Mouse (Mus musculus) cerebellum, adult 11-12 months (tissue): ENCODE measurements around the gene Adgrl2.

Experiments
- DNase-seq: peaks from one replicate; pipeline ENCODE4 v3.0.0; 2022

Gene Adgrl2

GRCm38 (mm10) chr3:148818414-148819105 lies 171.8 kb downstream of the Adgrl2 start:
- no peak for DNase-seq

GRCm38 (mm10) chr3:148817491-148817890 lies 172.9 kb downstream of the Adgrl2 start:
- DNase-seq = no peak

DNA sequence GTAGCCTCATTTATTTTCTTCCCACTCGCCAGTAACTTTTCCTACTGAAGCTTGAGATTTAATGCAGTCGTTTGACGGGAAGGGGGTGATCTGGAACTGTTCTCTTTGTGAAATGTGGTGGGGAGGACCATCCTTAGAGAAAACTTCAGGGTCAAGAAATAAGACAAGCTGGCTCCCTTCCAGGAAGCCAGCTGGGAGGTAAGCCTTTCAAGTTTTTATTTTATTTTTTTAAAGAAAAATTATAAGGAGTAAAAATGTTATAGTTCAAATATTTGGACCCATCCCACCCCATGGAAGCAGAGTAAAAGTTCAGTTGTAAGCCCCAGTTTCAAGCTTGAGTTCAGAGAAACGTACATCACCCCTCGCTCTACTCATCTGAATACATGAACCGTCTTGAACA lies 177.2 kb downstream of the Adgrl2 start:
- DNase-seq = no peak

- DNase-seq = no peak
Observed at GRCm38 (mm10) chr3:148812059-148812458, 178.3 kb downstream of the Adgrl2 start.

- DNase-seq = no peak
Observed at GRCm38 (mm10) chr3:148806977-148807376, 183.4 kb downstream of the Adgrl2 start.

- DNase-seq = no peak
Observed at GRCm38 (mm10) chr3:148793286-148793913, 197.0 kb downstream of the Adgrl2 start.

DNA sequence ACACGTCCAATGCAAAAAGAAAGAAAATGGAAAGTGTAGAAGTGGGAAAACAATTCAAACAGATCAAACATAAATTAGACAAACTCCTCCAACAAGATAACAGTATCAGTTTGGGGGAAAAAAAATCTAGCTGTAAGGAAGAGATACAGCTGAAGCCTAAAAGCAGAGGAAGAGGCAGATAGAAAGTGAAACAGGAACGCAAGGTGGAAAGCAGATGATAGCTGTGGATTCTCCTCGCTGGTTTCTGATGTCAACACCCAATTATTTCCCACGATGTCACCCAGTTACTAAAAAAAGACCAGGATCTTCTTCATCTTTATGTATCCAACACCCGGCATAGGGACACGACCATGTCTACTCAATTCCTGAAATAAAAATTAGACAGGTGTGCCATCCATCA lies 220.0 kb downstream of the Adgrl2 start:
- no peak for DNase-seq
